Mouse (Mus musculus) fat pad, adult 2 months (tissue): Measurements from ENCODE around the gene Megf11.
"Not testable (repeated sequence)": the region's sequence is repeated elsewhere in the genome, so short reads cannot be mapped to it uniquely, and the experiment has no call there.

Experiments
- DNase-seq: peaks from one replicate; pipeline ENCODE4 v3.0.0-alpha.2; 2011; ENCODE audit warnings: low read depth, low spot score; ENCODE audit errors: extremely low read depth

The Megf11 gene

GRCm38 (mm10) chr9:64639664-64640063 lies 254.2 kb downstream of the Megf11 start:
- DNase-seq: no peak

- no peak for DNase-seq
These were observed 258.7 kb downstream of the Megf11 start for GRCm38 (mm10) chr9:64644129-64644528.

- DNase-seq: no peak
These were observed 260.0 kb downstream of the Megf11 start for GRCm38 (mm10) chr9:64645462-64645861.

GRCm38 (mm10) chr9:64649393-64649792 lies 264.0 kb downstream of the Megf11 start:
- DNase-seq: no peak

GRCm38 (mm10) chr9:64649892-64650291 lies 264.5 kb downstream of the Megf11 start:
- DNase-seq: no peak

DNA sequence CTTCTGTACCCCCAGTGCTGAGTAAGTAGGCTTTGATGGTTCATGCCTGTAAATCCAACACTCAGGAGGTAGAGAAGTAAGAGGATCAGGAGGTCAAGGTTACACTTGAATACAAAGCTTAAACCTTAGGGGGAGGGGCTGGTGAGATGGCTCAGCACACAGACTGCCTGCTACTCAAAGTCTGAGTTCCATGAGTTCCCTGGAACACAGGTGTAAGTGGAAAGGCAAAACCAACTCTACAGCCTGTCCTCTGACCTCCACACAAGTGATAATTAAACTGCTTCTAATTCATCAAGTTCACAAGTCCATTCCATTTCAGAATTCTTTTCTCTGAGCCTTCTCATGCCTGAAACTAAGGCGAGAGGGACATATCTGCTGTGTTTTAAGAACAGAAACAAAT lies 265.8 kb downstream of the Megf11 start:
- DNase-seq: no peak

- no peak for DNase-seq
These were observed 266.3 kb downstream of the Megf11 start for GRCm38 (mm10) chr9:64651689-64652088.

- no peak for DNase-seq
These were observed 266.7 kb downstream of the Megf11 start for GRCm38 (mm10) chr9:64652138-64652537.

GRCm38 (mm10) chr9:64652841-64653361 lies 267.5 kb downstream of the Megf11 start:
- DNase-seq: no peak

DNA sequence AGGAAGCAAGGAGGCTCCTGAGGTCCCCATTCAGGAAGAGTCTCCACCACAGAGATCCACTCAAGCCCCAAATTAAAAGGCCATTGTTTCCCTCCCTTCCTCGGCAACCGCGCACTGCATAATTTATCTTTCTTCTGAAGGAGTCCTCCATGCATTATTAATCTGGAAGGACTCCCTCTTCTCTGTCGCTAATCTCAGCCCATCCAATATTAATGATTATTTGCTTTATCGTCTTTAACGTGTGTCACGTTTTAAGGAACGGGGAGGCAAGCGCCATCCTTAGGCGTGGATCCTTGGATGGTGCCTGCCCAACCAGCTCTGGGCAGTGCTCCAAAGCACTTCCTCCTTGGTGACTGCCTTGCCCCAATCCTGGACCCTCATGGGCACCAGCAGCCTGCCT lies 269.3 kb downstream of the Megf11 start:
- no peak for DNase-seq

- DNase-seq: no peak
These were observed 271.2 kb downstream of the Megf11 start for GRCm38 (mm10) chr9:64656613-64657012.

- no peak for DNase-seq
These were observed 274.8 kb downstream of the Megf11 start for GRCm38 (mm10) chr9:64660222-64660621.

DNA sequence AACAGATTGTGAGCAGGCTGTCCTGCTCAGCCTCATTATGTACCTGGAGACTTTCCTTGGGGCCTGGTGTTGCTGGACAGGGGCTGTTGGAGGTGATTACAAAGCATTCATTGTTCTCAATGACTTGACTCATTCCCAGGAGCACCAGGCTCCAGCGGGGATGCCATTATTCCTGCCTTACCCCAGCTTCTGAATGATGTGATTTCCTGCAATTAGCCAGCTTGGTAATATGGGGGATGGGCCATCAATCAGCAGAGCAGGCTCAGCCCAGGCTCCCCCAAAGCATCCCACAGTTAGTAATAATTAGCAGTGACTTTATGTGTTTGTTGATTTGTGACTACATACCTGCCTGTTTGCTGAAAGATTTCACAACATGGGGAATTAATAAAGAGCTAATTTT lies 279.2 kb downstream of the Megf11 start:
- DNase-seq: no peak

- no peak for DNase-seq
These were observed 281.1 kb downstream of the Megf11 start for GRCm38 (mm10) chr9:64666549-64666948.

DNA sequence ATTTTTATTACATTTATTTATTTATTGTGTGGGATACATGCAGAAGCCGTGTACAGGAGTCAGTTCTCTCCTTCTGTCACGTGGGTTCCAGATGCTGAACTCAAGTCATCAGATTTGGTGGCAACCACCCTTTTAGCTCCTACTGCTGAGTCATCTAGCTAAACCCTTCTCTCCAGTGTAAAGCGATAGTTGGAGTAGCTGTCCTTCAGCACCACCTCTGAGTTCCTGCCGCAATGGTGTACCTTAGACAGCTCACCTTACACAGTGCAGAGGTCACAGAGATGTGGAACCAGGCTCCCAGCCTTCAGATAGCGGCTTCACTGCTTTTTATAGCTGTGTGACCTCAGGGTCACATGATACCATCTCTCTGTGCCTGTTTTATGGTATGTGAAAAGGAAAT lies 282.1 kb downstream of the Megf11 start:
- DNase-seq: no peak

DNA sequence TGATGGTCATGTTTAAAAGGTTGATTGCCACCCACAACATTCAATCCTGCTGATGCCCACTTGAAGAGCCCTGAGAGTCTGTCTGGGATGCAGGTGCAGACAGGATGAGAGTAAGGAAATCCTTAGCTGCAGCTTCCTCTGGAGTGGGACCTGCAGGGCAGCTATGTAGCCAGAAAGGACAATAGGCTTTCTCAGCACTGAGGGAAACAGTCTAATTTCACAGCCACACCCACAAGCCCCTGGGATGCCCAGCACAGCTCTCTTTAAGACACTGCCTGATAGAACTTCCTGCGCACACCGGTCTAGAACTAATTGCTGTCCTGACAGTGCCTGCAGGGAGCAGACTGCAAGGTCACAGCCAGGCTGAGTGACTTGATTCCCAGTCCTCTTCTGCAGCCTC lies 282.6 kb downstream of the Megf11 start:
- DNase-seq: no peak

- DNase-seq: not testable (repeated sequence)
These were observed 286.2 kb downstream of the Megf11 start for GRCm38 (mm10) chr9:64671341-64672319.

DNA sequence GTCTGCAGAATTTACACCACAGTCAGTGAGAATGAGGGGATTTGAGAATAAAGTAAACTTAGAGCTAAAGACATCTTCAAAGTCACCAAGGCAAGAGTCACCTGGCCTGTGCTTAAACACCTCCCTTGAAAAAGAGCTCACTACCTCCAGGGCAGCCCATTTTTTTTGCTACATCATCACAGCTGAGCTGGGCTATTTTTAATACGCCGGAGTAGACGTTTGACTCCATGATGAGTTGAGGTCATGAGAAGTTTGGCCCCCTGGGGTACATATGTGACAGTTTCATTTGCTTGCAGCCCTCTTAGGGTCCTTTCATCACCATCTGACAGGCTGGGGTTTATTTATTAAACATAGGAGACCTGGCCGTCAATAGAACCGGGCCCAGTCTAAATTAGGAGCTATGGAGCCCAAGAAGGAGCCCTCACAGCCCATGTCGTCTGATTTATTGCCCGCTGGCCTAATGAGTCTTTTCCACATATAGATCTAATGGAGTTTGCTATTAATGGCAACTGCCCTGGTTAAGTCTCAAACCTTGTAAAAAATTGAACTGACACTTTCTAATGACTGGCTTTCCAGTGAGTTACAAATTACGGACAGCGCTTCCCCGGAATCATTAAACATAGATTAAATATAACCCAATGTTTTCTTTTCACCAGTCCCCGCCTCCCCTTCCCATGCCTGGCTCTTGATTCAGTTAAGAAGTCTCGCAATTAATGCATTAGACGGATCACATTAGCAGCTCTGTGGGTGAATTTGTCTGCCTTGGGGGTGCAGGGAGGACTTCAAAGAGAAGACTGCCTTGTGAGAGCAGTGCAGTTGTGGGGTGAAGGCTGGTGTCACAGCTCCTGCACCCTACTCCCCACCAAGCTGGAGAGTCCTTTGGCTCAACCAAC lies 301.9 kb downstream of the Megf11 start:
- no peak for DNase-seq

DNA sequence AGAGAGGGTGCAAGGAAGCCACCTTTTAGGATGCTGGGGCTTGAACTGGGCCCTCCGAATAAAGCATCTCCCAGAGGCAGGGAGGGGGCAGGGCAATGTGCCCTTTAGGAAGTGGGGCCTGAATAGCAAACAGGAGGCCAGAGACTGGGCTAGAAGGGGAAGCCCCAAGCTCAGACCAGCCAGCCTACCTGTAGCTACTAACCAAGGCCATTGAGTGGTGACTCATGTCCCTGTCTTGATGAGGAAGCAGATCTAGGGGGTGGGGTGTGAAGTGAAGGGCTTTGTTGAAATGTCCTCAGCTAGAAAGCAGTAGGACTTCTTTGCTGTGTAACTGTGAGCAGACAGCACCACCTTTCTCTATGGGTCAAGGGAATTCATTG lies 302.6 kb downstream of the Megf11 start:
- DNase-seq: no peak

GRCm38 (mm10) chr9:64690771-64691170 lies 305.3 kb downstream of the Megf11 start:
- DNase-seq: no peak

GRCm38 (mm10) chr9:64691176-64691575 lies 305.8 kb downstream of the Megf11 start:
- no peak for DNase-seq
